Mouse (Mus musculus): Measurements from ENCODE around the gene Tap2. TPM values are rescaled to one million over a fixed set of nuclear protein-coding genes. Genes with fewer than 3 reads are reported as not detected.
A peak's percentile ranks its signal among the peaks of the same experiment; 100 is the strongest.
"Not testable (repeated sequence)": the region's sequence is repeated elsewhere in the genome, so short reads cannot be mapped to it uniquely, and the experiment has no call there.

Tap2 gene
- polyA plus RNA-seq, 1 experiment: 56.6 TPM

DNA sequence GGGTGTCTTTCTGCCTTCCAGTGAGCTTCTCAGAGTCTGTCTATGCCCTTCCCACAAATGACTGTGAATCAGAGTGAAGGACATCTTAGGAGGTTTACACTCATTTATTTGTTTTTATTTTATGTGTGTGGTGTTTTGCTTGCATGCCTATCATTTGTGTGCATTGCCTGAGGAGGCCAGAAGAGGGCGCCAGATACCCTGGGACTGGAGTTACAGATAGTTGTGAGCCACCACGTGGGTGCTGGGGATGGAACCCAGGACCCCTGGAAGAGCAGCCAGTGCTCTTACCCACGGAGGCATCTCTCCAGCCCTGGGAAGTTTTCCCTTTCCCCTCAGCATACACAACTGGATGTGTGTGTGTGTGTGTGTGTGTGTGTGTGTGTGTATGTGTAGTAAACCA lies 6.4 kb downstream of the Tap2 start:
- TF ChIP-seq CTCF (IDR thresholded peaks at IDR 0.05; ENCODE audit: low read depth, low read length) (no peak), POLR2A (IDR thresholded peaks at IDR 0.05; ENCODE audit: borderline replicate concordance, low read depth, low read length) (no peak)
- H3K4me1 ChIP-seq (ENCODE audit: control insufficient read depth, insufficient read depth, low read length): peaks cover 6% of the 10 kb centered on the region; the same call in 1 of the 2 replicates
- no peak overlapping the region for H3K27ac ChIP-seq (ENCODE audit: insufficient read depth, low read depth, low read length)
- H3K4me3 ChIP-seq (ENCODE audit: insufficient read depth, low read length): no peak overlapping the region

DNA sequence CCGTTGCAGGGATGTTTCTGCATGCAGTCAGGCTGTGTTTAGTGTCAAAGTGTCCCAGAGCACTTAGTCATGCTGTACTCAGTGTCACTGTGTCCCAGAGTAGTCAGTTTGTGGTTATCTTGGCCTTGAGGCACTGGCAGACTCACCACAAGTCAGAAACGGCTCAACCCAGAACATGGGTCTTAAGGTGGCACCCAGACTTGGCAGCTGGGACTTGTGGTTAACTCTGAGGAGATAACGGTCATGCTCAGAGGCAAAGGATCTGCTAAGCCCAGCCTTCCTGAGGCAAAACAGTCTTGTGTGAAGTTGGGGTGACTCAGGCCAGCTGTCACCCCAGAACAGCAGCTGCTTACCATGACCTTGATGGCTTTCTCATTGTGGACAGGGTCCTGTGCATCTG lies 7.3 kb downstream of the Tap2 start:
- Histone ChIP-seq H3K4me3 (ENCODE audit: insufficient read depth, low read length) (no peak overlapping the region), H3K27ac (ENCODE audit: insufficient read depth, low read depth, low read length) (no peak overlapping the region), H3K4me1 (ENCODE audit: control insufficient read depth, insufficient read depth, low read length) (0 out of 2 replicates have a peak, but pooled peaks cover 2% of the 10 kb centered on the region)
- TF ChIP-seq POLR2A (IDR thresholded peaks at IDR 0.05; ENCODE audit: borderline replicate concordance, low read depth, low read length) (no peak), CTCF (IDR thresholded peaks at IDR 0.05; ENCODE audit: low read depth, low read length) (no peak)

DNA sequence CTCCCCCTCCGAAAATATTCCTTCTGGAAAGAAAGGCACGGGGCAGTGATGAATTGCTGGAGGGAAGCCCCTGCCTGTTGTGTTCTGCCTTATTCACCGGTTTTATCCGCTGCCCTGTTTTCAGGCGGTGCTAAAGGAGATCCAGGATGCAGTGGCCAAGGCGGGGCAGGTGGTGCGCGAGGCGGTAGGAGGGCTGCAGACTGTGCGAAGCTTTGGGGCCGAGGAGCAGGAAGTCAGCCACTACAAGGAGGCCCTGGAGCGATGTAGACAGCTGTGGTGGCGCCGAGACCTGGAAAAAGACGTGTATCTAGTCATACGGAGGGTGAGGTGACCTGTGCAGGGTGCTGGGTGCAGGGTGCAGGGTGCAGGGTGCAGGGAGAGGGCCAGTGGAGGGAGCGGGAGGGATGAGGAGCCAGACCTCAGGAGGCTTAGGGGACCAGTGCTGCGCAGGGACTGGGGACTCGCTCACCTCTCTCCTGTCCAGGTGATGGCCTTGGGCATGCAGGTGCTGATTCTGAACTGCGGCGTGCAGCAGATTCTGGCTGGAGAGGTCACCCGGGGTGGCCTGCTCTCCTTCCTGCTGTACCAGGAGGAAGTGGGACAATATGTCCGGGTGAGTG lies 8.5 kb downstream of the Tap2 start:
- no peak overlapping the region for H3K27ac ChIP-seq (ENCODE audit: insufficient read depth, low read depth, low read length)
- no peak overlapping the region for H3K4me3 ChIP-seq (ENCODE audit: insufficient read depth, low read length)
- TF ChIP-seq POLR2A (IDR thresholded peaks at IDR 0.05; ENCODE audit: borderline replicate concordance, low read depth, low read length) (no peak), CTCF (IDR thresholded peaks at IDR 0.05; ENCODE audit: low read depth, low read length) (no peak)
- H3K4me1 ChIP-seq (ENCODE audit: control insufficient read depth, insufficient read depth, low read length): no peaks in the 10 kb centered on the region

DNA sequence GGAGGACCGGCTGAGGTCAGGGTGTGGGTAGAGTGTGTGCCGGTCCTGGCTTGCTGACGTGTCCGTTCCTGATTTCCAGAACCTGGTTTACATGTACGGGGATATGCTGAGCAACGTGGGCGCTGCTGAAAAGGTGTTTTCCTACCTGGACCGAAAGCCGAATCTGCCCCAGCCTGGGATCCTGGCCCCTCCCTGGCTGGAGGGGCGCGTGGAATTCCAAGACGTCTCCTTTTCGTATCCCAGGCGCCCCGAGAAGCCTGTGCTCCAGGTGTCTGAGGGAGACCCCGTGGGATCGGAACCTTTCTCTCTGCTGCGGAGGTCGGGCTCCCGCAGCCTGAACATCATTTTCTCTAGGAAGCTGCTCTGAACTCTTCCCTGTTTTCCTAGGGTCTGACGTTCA lies 10.6 kb downstream of the Tap2 start:
- no peaks in the 10 kb centered on the region for H3K4me1 ChIP-seq (ENCODE audit: control insufficient read depth, insufficient read depth, low read length)
- TF ChIP-seq POLR2A (IDR thresholded peaks at IDR 0.05; ENCODE audit: borderline replicate concordance, low read depth, low read length) (no peak), CTCF (IDR thresholded peaks at IDR 0.05; ENCODE audit: low read depth, low read length) (no peak)
- H3K27ac ChIP-seq (ENCODE audit: insufficient read depth, low read depth, low read length): no peak overlapping the region
- no peak overlapping the region for H3K4me3 ChIP-seq (ENCODE audit: insufficient read depth, low read length)

DNA sequence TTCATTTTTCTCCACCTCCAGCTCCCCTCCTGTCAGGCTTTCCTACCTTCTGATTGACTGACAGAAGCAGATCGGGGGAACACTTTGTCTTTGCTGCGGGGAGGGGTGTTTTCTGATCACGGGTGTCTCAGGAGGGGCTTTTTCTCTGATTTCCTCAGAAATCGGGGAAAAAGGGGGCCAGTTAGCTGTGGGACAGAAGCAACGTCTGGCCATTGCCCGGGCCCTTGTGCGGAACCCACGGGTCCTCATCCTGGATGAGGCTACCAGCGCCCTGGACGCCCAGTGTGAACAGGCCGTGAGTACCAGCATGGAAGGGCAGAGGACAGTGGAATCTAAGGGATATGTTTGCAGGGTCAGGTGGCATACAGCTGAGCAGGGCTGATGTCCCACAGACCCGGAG lies 11.8 kb downstream of the Tap2 start:
- Histone ChIP-seq H3K4me3 (ENCODE audit: insufficient read depth, low read length) (no peak overlapping the region), H3K4me1 (ENCODE audit: control insufficient read depth, insufficient read depth, low read length) (no peaks in the 10 kb centered on the region), H3K27ac (ENCODE audit: insufficient read depth, low read depth, low read length) (no peak overlapping the region)
- no peak for TF ChIP-seq CTCF (IDR thresholded peaks at IDR 0.05; ENCODE audit: low read depth, low read length)
- TF ChIP-seq POLR2A (IDR thresholded peaks at IDR 0.05; ENCODE audit: borderline replicate concordance, low read depth, low read length): no peak

DNA sequence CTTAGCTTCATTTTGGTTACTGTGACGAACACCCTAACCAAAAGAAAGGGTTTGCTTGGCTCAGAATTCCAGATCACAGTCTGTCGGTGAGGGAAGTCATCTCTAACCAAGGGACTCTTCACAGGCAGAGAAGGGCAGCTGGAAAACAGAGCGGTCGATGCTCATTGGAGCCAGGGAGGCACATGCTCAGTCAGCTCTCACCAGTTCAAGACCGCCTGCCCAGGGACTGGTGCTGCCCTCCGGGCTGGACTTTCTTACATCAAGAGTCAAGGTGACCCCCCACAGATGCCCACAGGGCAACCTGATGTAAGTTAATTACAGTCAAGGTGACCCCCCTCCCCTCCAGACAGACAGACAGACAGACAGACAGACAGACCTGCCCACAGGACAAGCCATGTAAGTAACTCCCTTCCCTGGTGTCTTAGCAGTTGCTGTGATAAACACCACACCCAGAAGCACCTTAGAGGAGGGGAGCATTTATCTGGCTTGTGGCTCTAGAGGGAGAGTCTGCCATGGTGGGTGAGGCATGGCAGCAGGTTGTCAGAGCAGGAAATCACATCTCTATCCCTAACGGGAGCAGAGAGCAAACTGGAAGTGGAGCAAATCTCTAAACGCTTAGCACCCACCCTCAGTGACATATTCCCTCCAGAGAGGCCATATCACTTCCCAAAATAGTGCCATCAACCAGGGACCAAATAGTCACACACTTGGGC lies 14.0 kb downstream of the Tap2 start:
- Histone ChIP-seq H3K4me1 (ENCODE audit: control insufficient read depth, insufficient read depth, low read length) (no peaks in the 10 kb centered on the region), H3K4me3 (ENCODE audit: insufficient read depth, low read length) (no peak overlapping the region), H3K27ac (ENCODE audit: insufficient read depth, low read depth, low read length) (no peak overlapping the region)
- TF ChIP-seq CTCF (IDR thresholded peaks at IDR 0.05; ENCODE audit: low read depth, low read length): no peak
- no peak for TF ChIP-seq POLR2A (IDR thresholded peaks at IDR 0.05; ENCODE audit: borderline replicate concordance, low read depth, low read length)

DNA sequence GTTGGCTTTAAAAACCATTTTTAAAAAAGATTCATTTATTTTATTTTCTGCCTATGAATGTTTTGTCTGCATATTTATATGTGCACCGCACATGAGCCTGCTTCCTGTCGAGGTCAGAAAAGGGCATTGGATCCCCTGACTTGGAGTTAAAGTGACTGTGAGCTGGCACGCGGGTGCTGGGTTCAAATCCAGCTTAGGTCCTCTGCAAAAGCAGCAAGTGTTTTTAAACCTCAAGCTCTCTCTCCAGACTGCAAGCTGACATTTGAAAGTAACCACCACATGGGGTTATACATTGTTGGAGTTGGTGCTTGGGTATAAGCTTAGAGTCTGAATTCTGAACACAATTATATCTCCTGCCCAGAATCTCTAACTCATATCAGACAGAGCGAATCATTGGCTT lies 14.7 kb downstream of the Tap2 start:
- no peak overlapping the region for H3K4me3 ChIP-seq (ENCODE audit: insufficient read depth, low read length)

DNA sequence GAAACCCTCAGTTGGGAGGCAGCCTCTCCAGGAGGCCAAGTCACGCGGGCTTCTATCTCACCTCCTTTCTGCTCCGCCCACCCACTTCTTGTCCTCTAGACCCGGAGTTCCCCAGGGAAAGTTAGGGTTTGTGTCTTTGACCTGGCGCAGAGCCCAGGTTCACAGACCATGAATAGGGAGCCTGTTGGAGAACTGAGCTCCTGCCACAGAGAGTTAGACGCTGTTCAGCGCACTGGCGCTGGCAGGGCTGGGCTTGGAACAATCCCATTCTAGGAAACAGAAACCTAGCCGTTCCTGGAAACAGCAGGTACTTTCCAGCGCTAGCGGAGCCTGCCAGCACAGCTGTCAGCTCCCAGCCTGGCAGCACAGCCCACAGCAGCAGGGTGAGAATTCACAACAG lies 15.3 kb downstream of the Tap2 start:
- Histone ChIP-seq H3K4me1 (ENCODE audit: control insufficient read depth, insufficient read depth, low read length) (no peaks in the 10 kb centered on the region), H3K4me3 (ENCODE audit: insufficient read depth, low read length) (no peak overlapping the region), H3K27ac (ENCODE audit: insufficient read depth, low read depth, low read length) (no peak overlapping the region)
- no peak for TF ChIP-seq CTCF (IDR thresholded peaks at IDR 0.05; ENCODE audit: low read depth, low read length)
- TF ChIP-seq POLR2A (IDR thresholded peaks at IDR 0.05; ENCODE audit: borderline replicate concordance, low read depth, low read length): no peak

More for the DNA sequence above, 14.7 kb downstream of the Tap2 start:
- TF ChIP-seq CTCF (IDR thresholded peaks at IDR 0.05; ENCODE audit: low read depth, low read length) (no peak), POLR2A (IDR thresholded peaks at IDR 0.05; ENCODE audit: borderline replicate concordance, low read depth, low read length) (no peak)
- no peaks in the 10 kb centered on the region for H3K4me1 ChIP-seq (ENCODE audit: control insufficient read depth, insufficient read depth, low read length)
- H3K27ac ChIP-seq (ENCODE audit: insufficient read depth, low read depth, low read length): no peak overlapping the region

DNA sequence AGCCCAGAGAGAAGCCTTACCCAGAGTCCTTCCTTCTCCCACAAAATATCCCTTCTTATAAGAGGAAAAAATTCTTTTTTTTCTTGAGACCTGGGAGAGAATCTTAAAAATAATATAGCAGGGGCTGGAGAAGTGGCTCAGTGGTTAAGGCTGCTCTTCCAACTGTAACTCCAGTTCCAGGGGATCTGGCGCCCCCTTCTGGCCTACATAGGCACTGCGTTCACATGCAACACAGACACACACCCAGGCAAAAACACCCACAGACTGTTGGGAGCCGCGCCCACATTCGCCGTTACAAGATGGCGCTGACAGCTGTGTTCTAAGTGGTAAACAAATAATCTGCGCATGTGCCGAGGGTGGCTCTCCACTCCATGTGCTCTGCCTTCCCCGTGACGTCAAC lies 15.8 kb downstream of the Tap2 start:
- not testable (repeated sequence) for H3K4me1 ChIP-seq (ENCODE audit: control insufficient read depth, insufficient read depth, low read length); H3K27ac ChIP-seq (ENCODE audit: insufficient read depth, low read depth, low read length); H3K4me3 ChIP-seq (ENCODE audit: insufficient read depth, low read length)
- TF ChIP-seq CTCF (IDR thresholded peaks at IDR 0.05; ENCODE audit: low read depth, low read length): peak; percentile 23; the same call in 1 of the 2 replicates

DNA sequence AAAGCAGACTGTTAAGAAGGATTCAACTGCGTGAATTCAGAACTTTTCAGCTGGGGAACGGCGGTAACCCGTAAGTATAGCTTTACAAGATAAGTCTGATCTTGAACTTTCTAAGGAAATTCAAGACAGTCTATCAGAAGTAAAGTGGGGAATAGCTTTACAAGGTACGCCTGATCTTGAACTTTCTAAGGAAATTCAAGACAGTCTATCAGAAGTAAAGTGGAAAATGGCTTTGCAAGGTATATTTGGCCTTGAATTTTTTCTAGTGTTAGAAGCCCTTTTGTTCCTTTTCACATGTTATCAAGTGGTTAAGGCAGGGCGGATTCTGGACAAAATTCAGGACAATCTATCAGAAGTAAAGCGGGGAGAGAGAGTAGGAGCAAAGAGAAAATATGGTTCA lies 16.5 kb downstream of the Tap2 start:
- not testable (repeated sequence) for H3K4me3 ChIP-seq (ENCODE audit: insufficient read depth, low read length); H3K4me1 ChIP-seq (ENCODE audit: control insufficient read depth, insufficient read depth, low read length); H3K27ac ChIP-seq (ENCODE audit: insufficient read depth, low read depth, low read length)

DNA sequence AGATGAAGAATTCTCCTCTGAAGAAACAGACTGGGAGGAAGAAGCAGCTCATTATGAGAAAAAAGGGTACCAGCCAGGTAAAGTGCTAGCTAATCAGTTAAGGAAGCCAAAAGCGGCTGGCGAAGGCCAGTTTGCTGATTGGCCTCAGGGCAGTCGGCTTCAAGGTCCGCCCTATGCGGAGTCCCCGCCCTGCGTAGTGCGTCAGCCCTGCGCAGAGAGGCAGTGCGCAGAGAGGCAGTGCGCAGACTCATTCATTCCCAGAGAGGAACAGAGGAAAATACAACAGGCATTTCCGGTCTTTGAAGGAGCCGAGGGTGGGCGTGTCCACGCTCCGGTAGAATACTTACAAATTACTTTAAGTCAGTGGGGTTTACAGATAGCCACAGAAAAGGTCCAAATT lies 17.1 kb downstream of the Tap2 start:
- H3K4me1 ChIP-seq (ENCODE audit: control insufficient read depth, insufficient read depth, low read length); H3K27ac ChIP-seq (ENCODE audit: insufficient read depth, low read depth, low read length); H3K4me3 ChIP-seq (ENCODE audit: insufficient read depth, low read length): not testable (repeated sequence)

Data from bone marrow macrophage, adult 2 months (primary cell).